Mouse (Mus musculus) liver, adult 2 months (tissue): ENCODE measurements around the gene Raver1.

Experiments
- CTCF ChIP-seq: fragments of 200-500 bp; IDR thresholded peaks from 2 replicates; pipeline ENCODE4 v1.5.1; 2011; ENCODE audit warnings: low read depth, low read length, control low read depth
- POLR2A ChIP-seq: fragments of 200-500 bp; IDR thresholded peaks from 2 replicates; pipeline ENCODE4 v1.6.1; 2011; ENCODE audit warnings: low read length, control low read depth; ENCODE audit not compliant: insufficient read depth; ENCODE audit errors: extremely low read depth

DNA sequence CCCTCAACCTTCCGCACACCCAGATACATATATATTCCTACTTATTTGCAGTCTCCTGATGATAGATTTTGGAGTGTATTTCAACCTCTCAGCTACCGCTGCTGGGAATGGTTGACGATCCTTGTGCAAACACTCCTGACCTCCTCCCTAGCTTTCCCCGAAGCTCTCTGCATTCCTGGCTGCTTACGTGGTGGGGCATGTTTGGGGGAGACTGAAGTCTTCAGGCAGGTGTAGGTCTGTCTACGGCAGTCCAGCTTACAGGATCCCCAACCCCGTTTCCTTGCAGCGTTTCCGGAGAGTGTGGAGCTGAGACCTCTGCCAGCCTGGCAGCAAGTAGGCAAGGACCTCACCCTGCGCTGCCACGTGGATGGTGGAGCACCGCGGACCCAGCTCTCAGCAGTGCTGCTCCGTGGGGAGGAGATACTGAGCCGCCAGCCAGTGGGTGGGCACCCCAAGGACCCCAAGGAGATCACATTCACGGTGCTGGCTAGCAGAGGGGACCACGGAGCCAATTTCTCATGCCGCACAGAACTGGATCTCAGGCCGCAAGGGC lies 66.5 kb downstream of the Raver1 start:
- TF ChIP-seq POLR2A (no peak), CTCF (no peak)
